Mouse (Mus musculus) adrenal gland, postnatal 4 days (tissue): ENCODE results near the gene Trim62. TPM values are rescaled to one million over a fixed set of nuclear protein-coding genes. Genes with fewer than 3 reads are reported as not detected.

Experiments used
- DNase-seq, 2 experiments: peaks; one replicate each; pipeline ENCODE4 v3.0.0; 2021 to 2022; ENCODE audit warnings: low spot score in 2 of 2, mixed read lengths in 2 of 2
- total RNA-seq, 2 experiments: library from RNA; stranded (reverse); gene quantifications; 2 replicates each; pipeline ENCODE4 v1.2.3; 2021

Gene Trim62
- total RNA-seq, 2 experiments from 2014 or later: 29.8 to 34.8 TPM

GRCm38 (mm10) chr4:128884711-128885095 lies 1.3 kb downstream of the Trim62 start:
- no peak for DNase-seq

- DNase-seq: no peak
These were observed 2.2 kb downstream of the Trim62 start for GRCm38 (mm10) chr4:128885540-128885939.

GRCm38 (mm10) chr4:128886571-128886970 lies 3.2 kb downstream of the Trim62 start:
- DNase-seq: no peak

- DNase-seq: no peak
These were observed 3.6 kb downstream of the Trim62 start for GRCm38 (mm10) chr4:128887026-128887425.

GRCm38 (mm10) chr4:128887641-128888091 lies 4.3 kb downstream of the Trim62 start:
- peak in 1 of 2 experiments; percentile 31 for DNase-seq

GRCm38 (mm10) chr4:128888436-128888990 lies 5.1 kb downstream of the Trim62 start:
- no peak for DNase-seq

- no peak for DNase-seq
These were observed 6.6 kb downstream of the Trim62 start for GRCm38 (mm10) chr4:128889752-128890630.

- no peak for DNase-seq
These were observed 7.8 kb downstream of the Trim62 start for GRCm38 (mm10) chr4:128891157-128891556.

GRCm38 (mm10) chr4:128891746-128892145 lies 8.4 kb downstream of the Trim62 start:
- DNase-seq: no peak

GRCm38 (mm10) chr4:128892188-128892587 lies 8.8 kb downstream of the Trim62 start:
- DNase-seq: no peak

- DNase-seq: no peak
These were observed 10.7 kb downstream of the Trim62 start for GRCm38 (mm10) chr4:128894112-128894511.

- DNase-seq: no peak
These were observed 12.5 kb downstream of the Trim62 start for GRCm38 (mm10) chr4:128895841-128896240.

- no peak for DNase-seq
These were observed 13.3 kb downstream of the Trim62 start for GRCm38 (mm10) chr4:128896667-128897066.

- DNase-seq: no peak
These were observed 14.6 kb downstream of the Trim62 start for GRCm38 (mm10) chr4:128897911-128898421.

- DNase-seq: peak; percentile 26 to 44
These were observed 16.0 kb downstream of the Trim62 start for GRCm38 (mm10) chr4:128899332-128899731.

- no peak for DNase-seq
These were observed 17.1 kb downstream of the Trim62 start for GRCm38 (mm10) chr4:128900484-128900883.

- no peak for DNase-seq
These were observed 19.0 kb downstream of the Trim62 start for GRCm38 (mm10) chr4:128902390-128902789.

- no peak for DNase-seq
These were observed 20.8 kb downstream of the Trim62 start for GRCm38 (mm10) chr4:128904035-128904800.

- no peak for DNase-seq
These were observed 21.9 kb downstream of the Trim62 start for GRCm38 (mm10) chr4:128905251-128905650.

- no peak for DNase-seq
These were observed 23.4 kb downstream of the Trim62 start for GRCm38 (mm10) chr4:128906757-128907156.

- DNase-seq: no peak
These were observed 24.0 kb downstream of the Trim62 start for GRCm38 (mm10) chr4:128907238-128907968.
